Mouse (Mus musculus): ENCODE data around the gene Stk38. TPM values are rescaled to one million over a fixed set of nuclear protein-coding genes. Genes with fewer than 3 reads are reported as not detected.

The Stk38 gene
- polyA plus RNA-seq, 1 experiment, result 4.2 TPM

DNA sequence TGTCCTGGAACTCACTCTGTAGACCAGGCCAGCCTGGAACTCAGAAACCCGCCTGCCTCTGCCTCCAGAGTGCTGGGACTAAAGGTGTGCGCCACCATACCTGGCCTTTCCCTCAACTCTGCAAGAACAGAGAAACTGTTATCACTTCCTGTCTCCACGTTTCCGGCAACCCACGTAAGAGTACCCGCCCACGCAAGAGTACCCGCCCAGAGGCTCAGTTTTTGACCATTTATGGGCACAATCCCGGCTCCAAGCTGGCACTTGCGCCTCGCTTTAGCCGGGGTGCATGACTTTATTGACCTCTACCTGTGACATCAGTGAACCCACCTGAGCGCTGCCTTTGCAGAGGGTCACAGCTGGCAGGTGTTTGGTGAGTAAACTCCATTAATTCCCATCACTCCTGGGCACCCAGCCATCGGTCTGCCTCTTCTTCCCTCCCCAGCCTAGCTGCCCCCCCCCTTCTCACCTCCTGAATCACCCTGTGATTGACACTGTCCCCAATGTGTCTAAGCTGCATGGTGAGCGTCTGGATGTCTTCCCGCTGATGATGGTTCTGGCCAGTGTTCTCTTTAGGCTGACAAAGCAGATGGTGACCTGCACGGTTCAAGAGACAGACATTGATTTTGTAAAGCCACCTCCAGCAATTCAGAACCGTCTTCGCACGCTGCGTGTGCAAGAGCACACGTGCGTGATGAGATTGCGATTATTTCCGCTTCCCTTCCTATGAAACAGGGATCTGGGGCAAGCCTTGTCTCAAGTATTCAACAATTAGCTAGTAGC lies 66.8 kb downstream of the Stk38 start:
- H3K36me3 ChIP-seq (ENCODE audit: control insufficient read depth), result no peaks in the 10 kb centered on the region
- TF ChIP-seq GATA1 (IDR thresholded peaks at IDR 0.05; ENCODE audit: low read length) (no peak), TAL1 (IDR thresholded peaks at IDR 0.05; ENCODE audit: low read length) (no peak)

GRCm38 (mm10) chr17:28936622-28937345 lies 71.0 kb downstream of the Stk38 start:
- Histone ChIP-seq H3K4me3 (replicated peaks) (no peak overlapping the region), H3K27me3 (ENCODE audit: control insufficient read depth) (no peaks in the 10 kb centered on the region), H3K4me1 (ENCODE audit: control insufficient read depth) (peaks cover 46% of the 10 kb centered on the region), H3K36me3 (ENCODE audit: control insufficient read depth) (peaks cover 4% of the 10 kb centered on the region), H3K9me3 (ENCODE audit: control insufficient read depth, low read length) (peaks cover 21% of the 10 kb centered on the region)
- TF ChIP-seq GATA1 (IDR thresholded peaks at IDR 0.05; ENCODE audit: low read length) (no peak), TAL1 (IDR thresholded peaks at IDR 0.05; ENCODE audit: low read length) (no peak)

More for the DNA sequence above, 66.8 kb downstream of the Stk38 start:
- no peak overlapping the region for H3K4me3 ChIP-seq (replicated peaks)
- peaks cover 37% of the 10 kb centered on the region for H3K4me1 ChIP-seq (ENCODE audit: control insufficient read depth)
- no peaks in the 10 kb centered on the region for H3K27me3 ChIP-seq (ENCODE audit: control insufficient read depth)
- H3K9me3 ChIP-seq (ENCODE audit: control insufficient read depth, low read length), result peaks cover 22% of the 10 kb centered on the region

DNA sequence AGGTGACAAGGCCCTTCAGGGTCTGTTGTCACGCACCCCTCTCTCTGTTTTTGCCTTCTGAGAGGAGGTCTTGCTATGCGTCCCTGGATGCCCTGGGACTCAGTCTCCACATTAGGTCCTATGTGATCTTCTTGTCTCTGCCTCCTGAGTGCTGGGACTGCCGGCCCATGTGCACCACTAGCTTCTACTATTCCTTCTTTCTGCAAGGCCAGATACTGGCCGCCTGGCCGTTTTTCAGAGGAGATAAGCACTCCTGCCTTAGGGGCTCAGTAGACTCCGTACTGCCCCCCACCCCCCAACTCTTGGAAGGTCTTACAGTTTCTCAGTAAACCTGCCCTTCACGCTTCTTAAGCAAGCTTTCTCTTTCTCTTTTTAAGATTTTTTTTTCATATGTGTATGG lies 71.7 kb downstream of the Stk38 start:
- Histone ChIP-seq H3K4me3 (replicated peaks) (no peak overlapping the region), H3K4me1 (ENCODE audit: control insufficient read depth) (peaks cover 47% of the 10 kb centered on the region), H3K27me3 (ENCODE audit: control insufficient read depth) (no peaks in the 10 kb centered on the region), H3K36me3 (ENCODE audit: control insufficient read depth) (peaks cover 8% of the 10 kb centered on the region), H3K9me3 (ENCODE audit: control insufficient read depth, low read length) (peaks cover 18% of the 10 kb centered on the region)
- TF ChIP-seq TAL1 (IDR thresholded peaks at IDR 0.05; ENCODE audit: low read length) (no peak), GATA1 (IDR thresholded peaks at IDR 0.05; ENCODE audit: low read length) (no peak)

DNA sequence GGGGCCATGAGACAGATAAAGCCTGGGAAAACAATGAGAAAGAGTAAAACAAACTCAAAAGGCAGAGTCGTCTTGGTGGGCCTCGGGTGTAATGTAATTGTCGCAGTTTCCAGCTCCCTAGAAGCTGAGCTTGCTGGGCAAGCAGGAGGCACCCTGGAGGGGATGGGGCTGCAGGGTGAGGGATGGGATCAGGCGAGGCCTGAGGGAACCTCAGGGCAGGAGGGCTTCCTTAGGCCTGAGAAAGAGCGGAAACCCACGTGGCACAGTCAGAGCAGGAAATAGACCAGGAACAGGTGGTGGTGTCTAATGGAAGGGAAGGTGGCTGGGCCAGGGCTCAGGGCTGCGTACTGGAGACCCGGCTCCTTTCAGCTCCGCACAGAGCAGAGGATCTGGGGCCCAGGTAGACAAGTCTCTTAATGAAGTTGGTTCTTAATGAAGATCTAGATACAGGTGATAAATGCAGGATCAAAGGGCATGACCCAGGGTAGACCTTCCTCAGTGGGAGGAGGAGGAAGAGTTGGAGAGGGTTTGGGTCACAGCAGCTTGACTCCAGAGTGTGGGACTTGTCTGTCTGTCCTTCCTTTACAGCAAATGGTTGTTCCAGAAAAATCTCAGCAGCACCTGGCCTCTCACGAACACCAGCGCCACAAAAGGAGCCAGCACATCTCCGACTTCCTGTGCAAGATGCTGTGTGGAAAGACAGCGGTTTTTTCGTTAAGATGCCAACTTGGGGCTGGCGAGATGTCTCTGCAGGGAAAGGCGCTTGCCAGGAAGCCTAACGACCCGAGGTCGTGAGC lies 73.5 kb downstream of the Stk38 start:
- H3K4me1 ChIP-seq (ENCODE audit: control insufficient read depth), result peaks cover 60% of the 10 kb centered on the region
- peaks cover 14% of the 10 kb centered on the region for H3K9me3 ChIP-seq (ENCODE audit: control insufficient read depth, low read length)
- TF ChIP-seq GATA1 (IDR thresholded peaks at IDR 0.05; ENCODE audit: low read length), result no peak
- no peak for TF ChIP-seq TAL1 (IDR thresholded peaks at IDR 0.05; ENCODE audit: low read length)
- peaks cover 8% of the 10 kb centered on the region for H3K36me3 ChIP-seq (ENCODE audit: control insufficient read depth)
- H3K4me3 ChIP-seq (replicated peaks), result no peak overlapping the region
- no peaks in the 10 kb centered on the region for H3K27me3 ChIP-seq (ENCODE audit: control insufficient read depth)

GRCm38 (mm10) chr17:28932274-28932673 lies 75.5 kb downstream of the Stk38 start:
- Histone ChIP-seq H3K4me3 (replicated peaks) (no peak overlapping the region), H3K4me1 (ENCODE audit: control insufficient read depth) (peaks cover 79% of the 10 kb centered on the region), H3K9me3 (ENCODE audit: control insufficient read depth, low read length) (peaks cover 14% of the 10 kb centered on the region), H3K36me3 (ENCODE audit: control insufficient read depth) (peaks cover 8% of the 10 kb centered on the region), H3K27me3 (ENCODE audit: control insufficient read depth) (no peaks in the 10 kb centered on the region)
- no peak for TF ChIP-seq GATA1 (IDR thresholded peaks at IDR 0.05; ENCODE audit: low read length)
- no peak for TF ChIP-seq TAL1 (IDR thresholded peaks at IDR 0.05; ENCODE audit: low read length)

GRCm38 (mm10) chr17:28931436-28932211 lies 76.2 kb downstream of the Stk38 start:
- Histone ChIP-seq H3K4me1 (ENCODE audit: control insufficient read depth) (peaks cover 81% of the 10 kb centered on the region), H3K27me3 (ENCODE audit: control insufficient read depth) (no peaks in the 10 kb centered on the region), H3K9me3 (ENCODE audit: control insufficient read depth, low read length) (peaks cover 8% of the 10 kb centered on the region), H3K4me3 (replicated peaks) (peak overlapping the region; percentile 23), H3K36me3 (ENCODE audit: control insufficient read depth) (peaks cover 8% of the 10 kb centered on the region)
- TF ChIP-seq GATA1 (IDR thresholded peaks at IDR 0.05; ENCODE audit: low read length) (no peak), TAL1 (IDR thresholded peaks at IDR 0.05; ENCODE audit: low read length) (no peak)

DNA sequence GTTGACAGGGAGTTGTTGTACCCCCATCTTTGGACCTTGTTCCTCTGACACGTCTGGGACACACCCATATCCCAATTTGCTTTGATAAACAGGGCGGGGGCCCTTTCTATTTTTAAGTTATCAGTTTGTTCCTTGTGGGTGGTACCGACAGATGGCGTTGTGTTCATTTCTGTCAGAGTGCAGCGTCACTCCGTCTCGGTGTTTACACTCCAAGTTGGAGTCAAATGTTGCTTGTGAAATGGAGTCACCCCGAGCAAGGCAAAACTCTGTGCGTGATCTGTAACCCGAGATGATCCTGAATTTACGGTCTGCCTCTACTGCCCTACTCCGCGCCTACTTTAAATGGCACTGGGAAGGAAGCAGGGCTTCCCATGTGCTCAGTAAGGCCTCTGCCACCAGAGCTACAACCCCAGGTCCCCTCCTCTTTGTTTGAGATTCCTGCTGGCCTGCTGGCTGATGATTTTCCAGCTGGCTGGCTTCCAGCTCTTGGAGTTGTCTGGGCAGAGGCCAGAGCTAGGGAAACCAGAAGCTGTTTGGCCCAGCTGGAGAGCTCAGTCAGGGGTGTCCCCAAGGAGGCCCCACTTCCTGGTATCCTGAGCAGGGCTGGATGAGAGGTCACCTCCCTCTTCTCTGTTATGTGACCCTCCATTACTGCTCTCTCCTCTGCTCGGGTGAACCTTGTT lies 77.3 kb downstream of the Stk38 start:
- peak; percentile 73 for TF ChIP-seq GATA1 (IDR thresholded peaks at IDR 0.05; ENCODE audit: low read length)
- peak; percentile 91 for TF ChIP-seq TAL1 (IDR thresholded peaks at IDR 0.05; ENCODE audit: low read length)
- Histone ChIP-seq H3K4me1 (ENCODE audit: control insufficient read depth) (peaks cover 76% of the 10 kb centered on the region), H3K9me3 (ENCODE audit: control insufficient read depth, low read length) (peaks cover 5% of the 10 kb centered on the region; the same call in 1 of the 2 replicates), H3K27me3 (ENCODE audit: control insufficient read depth) (no peaks in the 10 kb centered on the region), H3K36me3 (ENCODE audit: control insufficient read depth) (peaks cover 8% of the 10 kb centered on the region), H3K4me3 (replicated peaks) (peak overlapping the region; percentile 58)

GRCm38 (mm10) chr17:28929369-28929768 lies 78.4 kb downstream of the Stk38 start:
- no peak overlapping the region for H3K4me3 ChIP-seq (replicated peaks)
- peaks cover 4% of the 10 kb centered on the region for H3K27me3 ChIP-seq (ENCODE audit: control insufficient read depth)
- peaks cover 8% of the 10 kb centered on the region for H3K36me3 ChIP-seq (ENCODE audit: control insufficient read depth)
- peaks cover 5% of the 10 kb centered on the region; the same call in 1 of the 2 replicates for H3K9me3 ChIP-seq (ENCODE audit: control insufficient read depth, low read length)
- TF ChIP-seq TAL1 (IDR thresholded peaks at IDR 0.05; ENCODE audit: low read length) (no peak), GATA1 (IDR thresholded peaks at IDR 0.05; ENCODE audit: low read length) (no peak)
- peaks cover 71% of the 10 kb centered on the region for H3K4me1 ChIP-seq (ENCODE audit: control insufficient read depth)
